Mouse (Mus musculus): Measurements from ENCODE around the gene Dnajc11. TPM values are rescaled to one million over a fixed set of nuclear protein-coding genes. Genes with fewer than 3 reads are reported as not detected.

Dnajc11 gene
- polyA plus RNA-seq, 1 experiment from 2014 or later: 29.2 TPM

- no peak overlapping the region for H3K9ac ChIP-seq (replicated peaks)
- no peak overlapping the region for H3K4me3 ChIP-seq (ENCODE audit: low read depth, low read length)
- ATAC-seq (no peak), DNase-seq (no peak)
- no peaks in the 10 kb centered on the region for H3K27me3 ChIP-seq (ENCODE audit: insufficient read depth, low read length)
- no peaks in the 10 kb centered on the region for H3K9me3 ChIP-seq (ENCODE audit: low read length)
- peaks cover 31% of the 10 kb centered on the region for H3K36me3 ChIP-seq (replicated peaks; ENCODE audit: insufficient read depth, low read length)
- H3K4me2 ChIP-seq (ENCODE audit: low read depth, low read length): no peak overlapping the region
- 82% methylated on average over 14 of the region's 14 CpGs for WGBS (ENCODE audit: insufficient replicate concordance)
- TF ChIP-seq EP300 (IDR thresholded peaks at IDR 0.05; ENCODE audit: low read depth) (no peak), CTCF (IDR thresholded peaks at IDR 0.05; ENCODE audit: low read depth) (no peak)
- no peak overlapping the region for H3K27ac ChIP-seq (ENCODE audit: low read depth)
- H3K4me1 ChIP-seq (ENCODE audit: insufficient read depth): no peaks in the 10 kb centered on the region; the same call in 1 of the 2 replicates
These were observed 15.3 kb downstream of the Dnajc11 start for GRCm38 (mm10) chr4:151948497-151949471.

GRCm38 (mm10) chr4:151953209-151953608 is 19.7 kb downstream of the Dnajc11 start:
- no peak overlapping the region; the same call in 1 of the 2 replicates for H3K9ac ChIP-seq (replicated peaks)
- no peaks in the 10 kb centered on the region for H3K27me3 ChIP-seq (ENCODE audit: insufficient read depth, low read length)
- DNase-seq (peak; percentile 45), ATAC-seq (peak; percentile 70)
- 0 out of 2 replicates have a peak overlapping the region, but pooled peaks have one; percentile 33 for H3K4me2 ChIP-seq (ENCODE audit: low read depth, low read length)
- H3K4me1 ChIP-seq (ENCODE audit: insufficient read depth): peaks cover 14% of the 10 kb centered on the region; the same call in 1 of the 2 replicates
- H3K4me3 ChIP-seq (ENCODE audit: low read depth, low read length): no peak overlapping the region
- TF ChIP-seq CTCF (IDR thresholded peaks at IDR 0.05; ENCODE audit: low read depth): no peak
- no peak for TF ChIP-seq EP300 (IDR thresholded peaks at IDR 0.05; ENCODE audit: low read depth)
- no peaks in the 10 kb centered on the region for H3K9me3 ChIP-seq (ENCODE audit: low read length)
- H3K27ac ChIP-seq (ENCODE audit: low read depth): peak overlapping the region; percentile 58
- WGBS (ENCODE audit: insufficient replicate concordance): 55% methylated on average over 6 of the region's 6 CpGs
- H3K36me3 ChIP-seq (replicated peaks; ENCODE audit: insufficient read depth, low read length): peaks cover 54% of the 10 kb centered on the region

DNA sequence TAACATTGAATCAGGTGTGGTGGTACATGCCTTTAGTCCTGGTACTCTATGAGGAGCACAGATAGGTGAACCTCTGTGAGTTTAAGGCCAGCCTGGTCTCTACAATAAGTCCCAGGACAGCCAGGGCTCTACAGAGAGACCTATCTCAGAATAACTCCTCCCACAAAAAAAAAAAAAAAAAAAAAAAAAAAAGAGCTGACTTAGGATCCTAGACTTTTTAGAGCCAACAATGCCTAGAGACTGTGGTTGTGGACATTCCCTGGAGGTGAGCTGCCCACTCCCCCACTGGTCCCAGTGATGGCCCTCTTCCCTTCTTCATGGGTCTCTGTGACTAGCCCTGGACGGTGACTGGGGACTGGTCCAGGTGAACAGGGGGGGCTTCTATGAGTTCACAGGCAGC is 22.3 kb downstream of the Dnajc11 start:
- H3K9me3 ChIP-seq (ENCODE audit: low read length): no peaks in the 10 kb centered on the region
- TF ChIP-seq EP300 (IDR thresholded peaks at IDR 0.05; ENCODE audit: low read depth) (no peak), CTCF (IDR thresholded peaks at IDR 0.05; ENCODE audit: low read depth) (no peak)
- H3K27me3 ChIP-seq (ENCODE audit: insufficient read depth, low read length): no peaks in the 10 kb centered on the region
- DNase-seq (no peak), ATAC-seq (no peak)
- 86% methylated on average over 1 of the region's 1 CpGs for whole genome bisulfite sequencing (ENCODE audit: insufficient replicate concordance)
- no peak overlapping the region for H3K4me2 ChIP-seq (ENCODE audit: low read depth, low read length)
- peaks cover 38% of the 10 kb centered on the region for H3K4me1 ChIP-seq (ENCODE audit: insufficient read depth)
- H3K36me3 ChIP-seq (replicated peaks; ENCODE audit: insufficient read depth, low read length): peaks cover 60% of the 10 kb centered on the region
- H3K4me3 ChIP-seq (ENCODE audit: low read depth, low read length): no peak overlapping the region
- H3K9ac ChIP-seq (replicated peaks): no peak overlapping the region
- peak overlapping the region; percentile 18; the same call in 1 of the 2 replicates for H3K27ac ChIP-seq (ENCODE audit: low read depth)

DNA sequence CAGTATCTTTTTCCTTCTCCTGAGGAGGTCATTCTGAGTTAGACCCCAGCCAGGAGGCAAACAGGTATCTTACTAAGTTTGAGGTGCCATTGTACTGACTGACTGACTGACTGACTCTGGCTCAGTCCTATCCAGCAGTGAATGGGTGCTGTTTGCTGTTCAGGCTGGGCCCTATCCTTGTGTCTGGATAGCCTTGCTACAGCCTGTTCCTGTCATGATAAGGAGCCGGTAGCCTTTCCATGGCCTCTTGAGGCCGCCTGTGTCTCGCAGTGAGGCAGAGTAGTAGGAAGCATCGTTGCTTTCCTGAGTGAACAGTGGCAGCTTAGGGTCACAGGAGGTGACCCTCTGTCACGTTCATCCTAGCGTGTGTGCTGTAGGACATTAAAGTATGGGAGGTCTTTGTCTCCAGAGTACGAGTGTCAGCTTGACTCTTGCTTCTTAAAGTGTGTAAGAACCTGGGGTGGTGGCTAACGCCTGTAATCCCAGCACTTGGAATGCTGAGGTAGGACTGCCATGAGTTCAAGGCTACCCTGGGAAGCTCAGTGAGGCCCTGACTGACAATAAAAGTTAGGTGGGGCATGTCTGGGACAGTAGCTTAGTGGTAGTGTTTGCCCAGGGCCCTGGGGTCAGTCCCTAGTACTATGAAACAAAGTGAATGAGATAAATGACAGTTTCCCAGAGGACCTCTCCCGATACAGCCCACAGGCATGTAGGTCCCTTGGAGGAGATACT is 24.3 kb downstream of the Dnajc11 start:
- WGBS (ENCODE audit: insufficient replicate concordance): 58% methylated on average over 9 of the region's 9 CpGs
- Histone ChIP-seq H3K36me3 (replicated peaks; ENCODE audit: insufficient read depth, low read length) (peaks cover 55% of the 10 kb centered on the region), H3K9me3 (ENCODE audit: low read length) (no peaks in the 10 kb centered on the region), H3K9ac (replicated peaks) (peak overlapping the region; percentile 5), H3K27ac (ENCODE audit: low read depth) (peak overlapping the region; percentile 74), H3K4me3 (ENCODE audit: low read depth, low read length) (no peak overlapping the region), H3K4me1 (ENCODE audit: insufficient read depth) (peaks cover 55% of the 10 kb centered on the region), H3K4me2 (ENCODE audit: low read depth, low read length) (no peak overlapping the region), H3K27me3 (ENCODE audit: insufficient read depth, low read length) (no peaks in the 10 kb centered on the region)
- TF ChIP-seq EP300 (IDR thresholded peaks at IDR 0.05; ENCODE audit: low read depth) (peak; percentile 86), CTCF (IDR thresholded peaks at IDR 0.05; ENCODE audit: low read depth) (peak; percentile 38)
- peak; percentile 51 for DNase-seq
- peak; percentile 68 for ATAC-seq

- 60% methylated on average over 11 of the region's 11 CpGs for WGBS (ENCODE audit: insufficient replicate concordance)
- Histone ChIP-seq H3K4me1 (ENCODE audit: insufficient read depth) (peaks cover 63% of the 10 kb centered on the region), H3K36me3 (replicated peaks; ENCODE audit: insufficient read depth, low read length) (peaks cover 53% of the 10 kb centered on the region), H3K4me2 (ENCODE audit: low read depth, low read length) (peak overlapping the region; percentile 28), H3K9me3 (ENCODE audit: low read length) (no peaks in the 10 kb centered on the region), H3K27ac (ENCODE audit: low read depth) (peak overlapping the region; percentile 97), H3K27me3 (ENCODE audit: insufficient read depth, low read length) (no peaks in the 10 kb centered on the region), H3K9ac (replicated peaks) (peak overlapping the region; percentile 64), H3K4me3 (ENCODE audit: low read depth, low read length) (no peak overlapping the region)
- DNase-seq (no peak), ATAC-seq (peak; percentile 27)
- TF ChIP-seq CTCF (IDR thresholded peaks at IDR 0.05; ENCODE audit: low read depth) (no peak), EP300 (IDR thresholded peaks at IDR 0.05; ENCODE audit: low read depth) (no peak)
These were observed 26.5 kb downstream of the Dnajc11 start for GRCm38 (mm10) chr4:151959849-151960512.

Data from liver, postnatal 0 days (tissue).